Mouse (Mus musculus) layer of hippocampus, adult 9-11 months (tissue): Measurements from ENCODE around the gene Nuak2.
"Not testable (repeated sequence)": the region's sequence is repeated elsewhere in the genome, so short reads cannot be mapped to it uniquely, and the experiment has no call there.

Source experiments
- DNase-seq: peaks from one replicate; pipeline ENCODE4 v3.0.0; 2022

Nuak2 gene

GRCm38 (mm10) chr1:132315889-132316624, at the start of gene Nuak2:
Gene Nuak2, plus strand, starts transcription at chr1:132316126.
- peak; percentile 73 for DNase-seq

GRCm38 (mm10) chr1:132266791-132267557, 49.0 kb upstream of the Nuak2 start:
- DNase-seq, result no peak

- no peak for DNase-seq
Measured at GRCm38 (mm10) chr1:132267959-132268358, 48.0 kb upstream of the Nuak2 start.

GRCm38 (mm10) chr1:132268418-132269060, 47.4 kb upstream of the Nuak2 start:
- DNase-seq, result no peak

- DNase-seq, result no peak
Measured at GRCm38 (mm10) chr1:132271237-132271636, 44.7 kb upstream of the Nuak2 start.

GRCm38 (mm10) chr1:132276694-132277093, 39.2 kb upstream of the Nuak2 start:
- no peak for DNase-seq

GRCm38 (mm10) chr1:132277124-132277523, 38.8 kb upstream of the Nuak2 start:
- no peak for DNase-seq

- not testable (repeated sequence) for DNase-seq
Measured at GRCm38 (mm10) chr1:132280636-132281035, 35.3 kb upstream of the Nuak2 start.

- no peak for DNase-seq
Measured at GRCm38 (mm10) chr1:132281523-132282176, 34.3 kb upstream of the Nuak2 start.

GRCm38 (mm10) chr1:132282177-132282536, 33.8 kb upstream of the Nuak2 start:
- DNase-seq, result no peak

GRCm38 (mm10) chr1:132283018-132283417, 32.9 kb upstream of the Nuak2 start:
- no peak for DNase-seq

GRCm38 (mm10) chr1:132286735-132287134, 29.2 kb upstream of the Nuak2 start:
- DNase-seq, result no peak

- no peak for DNase-seq
Measured at GRCm38 (mm10) chr1:132287445-132287844, 28.5 kb upstream of the Nuak2 start.

GRCm38 (mm10) chr1:132287991-132288451, 27.9 kb upstream of the Nuak2 start:
- no peak for DNase-seq

GRCm38 (mm10) chr1:132289965-132290364, 26.0 kb upstream of the Nuak2 start:
- no peak for DNase-seq

GRCm38 (mm10) chr1:132290921-132291675, 24.8 kb upstream of the Nuak2 start:
- DNase-seq, result no peak

GRCm38 (mm10) chr1:132291706-132292105, 24.2 kb upstream of the Nuak2 start:
- DNase-seq, result no peak

- DNase-seq, result no peak
Measured at GRCm38 (mm10) chr1:132292318-132293129, 23.4 kb upstream of the Nuak2 start.

- DNase-seq, result no peak
Measured at GRCm38 (mm10) chr1:132295506-132295905, 20.4 kb upstream of the Nuak2 start.

- no peak for DNase-seq
Measured at GRCm38 (mm10) chr1:132296051-132296450, 19.9 kb upstream of the Nuak2 start.

- DNase-seq, result peak; percentile 78
Measured at GRCm38 (mm10) chr1:132298425-132298800, 17.5 kb upstream of the Nuak2 start, which contains the start of gene Klhdc8a. Gene Klhdc8a, plus strand, starts transcription at chr1:132298626.
